Mouse (Mus musculus) ES-Bruce4 (cell line): Measurements from ENCODE around the gene Ptprt.

Source experiments
- EP300 ChIP-seq: IDR thresholded peaks from 2 replicates; pipeline ENCODE4 v1.6.1; 2011; ENCODE audit warnings: low read depth, low read length; ENCODE audit not compliant: insufficient read depth
- POLR2A ChIP-seq: IDR thresholded peaks from one replicate; pipeline ENCODE4 v1.8.1; 2011; ENCODE audit warnings: low read length; ENCODE audit not compliant: insufficient read depth

DNA sequence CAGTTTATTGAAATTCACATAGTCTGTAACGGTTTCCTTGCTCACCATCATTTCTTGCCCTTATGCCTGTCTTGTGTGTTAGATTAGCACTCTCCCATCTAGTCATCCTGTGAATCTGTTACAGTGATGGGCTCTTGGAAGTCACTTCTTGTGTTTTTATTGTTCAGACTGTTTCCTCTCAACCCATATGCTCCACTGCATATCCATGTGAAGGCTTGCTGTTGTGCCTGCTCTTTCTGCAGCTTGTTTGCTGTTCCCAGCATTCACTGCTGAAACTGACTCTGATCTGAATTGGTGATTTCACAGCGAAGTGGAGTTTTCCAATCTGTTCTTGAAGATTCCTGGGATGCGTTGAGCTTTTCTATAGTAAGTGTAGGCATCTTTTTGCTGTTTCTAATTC is 678.6 kb downstream of the Ptprt start:
- TF ChIP-seq POLR2A (no peak), EP300 (no peak)
